ENCODE assay signal across 22 mouse cellular contexts in the genomic region with DNA sequence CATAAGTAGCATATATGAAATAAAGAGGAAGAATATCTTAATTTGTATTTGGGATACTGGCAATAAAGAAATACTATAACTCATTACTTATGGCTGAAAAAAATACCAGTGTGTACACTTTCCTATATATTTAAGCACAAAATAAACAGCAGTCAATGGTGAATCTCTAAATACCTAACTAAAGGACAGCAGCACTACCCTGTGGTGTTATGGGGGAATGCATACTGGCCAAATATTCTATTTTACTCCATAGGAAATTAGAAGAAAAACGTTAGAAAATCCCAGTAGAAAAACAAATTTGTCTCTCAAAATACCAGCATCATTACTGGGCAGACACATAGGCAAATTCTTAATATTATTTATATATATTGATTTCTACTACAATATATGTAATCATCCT. TPM values are rescaled to one million over a fixed set of nuclear protein-coding genes. Genes with fewer than 3 reads are reported as not detected.
DNase-seq lines count a peak whose midpoint lies in the region; TF ChIP-seq lines count a peak whose summit lies in the region.
"Had no signal": no experiment of that assay in that cellular context is flagged by ENCODE, and none has a peak within 500 bp of the region (broad histone marks: within the 10 kb centered on the region; RNA-seq: fewer than 3 reads in every experiment).

No protein-coding gene starts in this region.

- no peaks in the 10 kb centered on the region for H3K9me3 ChIP-seq in MEL (replicated peaks; ENCODE audit: insufficient read depth, low read length)
- H3K9me3 ChIP-seq: hindbrain, embryonic 13.5 days; intestine, embryonic 15.5 days; stomach, embryonic 15.5 days had no signal

- no peaks in the 10 kb centered on the region for H3K27me3 ChIP-seq in MEL (ENCODE audit: control insufficient read depth in 1 of 2, insufficient read depth in 2 of 2, low read length in 2 of 2)
- H3K27me3 ChIP-seq: hindbrain, embryonic 13.5 days; intestine, embryonic 15.5 days; stomach, embryonic 15.5 days had no signal

- peaks cover 42 to 53% of the 10 kb centered on the region in 2 experiments for H3K36me3 ChIP-seq in MEL (ENCODE audit: control insufficient read depth in 1 of 2, insufficient read depth in 2 of 2, low read length in 2 of 2)

- no peak for TF ChIP-seq EP300 in MEL (IDR thresholded peaks at IDR 0.05; ENCODE audit: low read depth in 1 of 2, low read length in 2 of 2)

- peaks cover 35% of the 10 kb centered on the region for H3K79me2 ChIP-seq in MEL (ENCODE audit: control insufficient read depth, insufficient read depth, low read length, poor library complexity)

- intact Hi-C loops in gastrocnemius, adult 2 months (cut with DNase I), result no loop called here
- intact Hi-C loops in left cerebral cortex, adult 2 months (cut with DNase I), result loop anchor here (5.0 kb wide), 2 partner anchors 788 to 903 kb away; a partner anchor contains a TSS
- intact Hi-C loops in heart, postnatal 14 days (cut with DNase I), result no loop called here

- no peak for DNase-seq in gastrocnemius, adult 2 months
- DNase-seq in gastrocnemius, adult 8-10 months (ENCODE audit: low spot score in 2 of 2), result no peak
- no peak for DNase-seq in left cerebral cortex, adult 2 months (ENCODE audit: extremely low spot score in 1 of 2, low spot score in 2 of 2)
- DNase-seq in left cerebral cortex, adult 8-10 months (ENCODE audit: low spot score in 2 of 2), result no peak
- DNase-seq in 3T3-L1 (ENCODE audit: low read depth, low spot score), result peak; percentile 24
- no peak for DNase-seq in MEL (ENCODE audit: low read depth, low spot score)
- no peak for DNase-seq in heart, adult 9 months (ENCODE audit: low spot score in 2 of 2)
- DNase-seq in heart, postnatal 14 days, result no peak
- DNase-seq: adrenal gland, postnatal 14 days; B cell, adult 2 months; cerebellum, adult 11 months; gastrocnemius, postnatal 14 days; layer of hippocampus, postnatal 36 days; liver; lung, adult 2 months; right cerebral cortex, postnatal 25 days; thymus, adult 2 months had no signal

- H3K4me1 ChIP-seq in MEL (ENCODE audit: control insufficient read depth in 1 of 2, insufficient read depth in 2 of 2, low read length in 2 of 2), result peaks cover 0 to 12% of the 10 kb centered on the region in 2 experiments; a peak in 2 of 4 replicates
- H3K4me1 ChIP-seq: intestine, embryonic 15.5 days; stomach, embryonic 15.5 days had no signal

- peak; percentile 46 for TF ChIP-seq RAD21 in MEL (IDR thresholded peaks at IDR 0.05; ENCODE audit: low read depth, low read length)

- no peak overlapping the region for H3K4me3 ChIP-seq in gastrocnemius, adult 2 months
- H3K4me3 ChIP-seq in left cerebral cortex, adult 2 months, result no peak overlapping the region
- no peak overlapping the region for H3K4me3 ChIP-seq in MEL (ENCODE audit: control insufficient read depth in 1 of 2, insufficient read depth in 1 of 2, low read depth in 2 of 2, low read length in 2 of 2)
- H3K4me3 ChIP-seq: hindbrain, embryonic 13.5 days; intestine, embryonic 15.5 days; myocyte; stomach, embryonic 15.5 days had no signal

- TF ChIP-seq POLR2A in MEL (IDR thresholded peaks at IDR 0.05; ENCODE audit: control insufficient read depth in 1 of 2, insufficient read depth in 1 of 2, low read depth in 1 of 2, low read length in 2 of 2, poor library complexity in 1 of 2), result no peak

- peak; percentile 11; the same call in 1 of the 2 replicates for TF ChIP-seq CTCF in gastrocnemius, adult 2 months (IDR thresholded peaks at IDR 0.05)
- TF ChIP-seq CTCF in left cerebral cortex, adult 2 months (IDR thresholded peaks at IDR 0.05), result peak; percentile 60
- peak in 1 of 3 experiments; percentile 44; a peak in 3 of 6 replicates for TF ChIP-seq CTCF in MEL (IDR thresholded peaks at IDR 0.05 in 2 of 3, conservative IDR thresholded peaks at IDR 0.05 in 1 of 3; ENCODE audit: control insufficient read depth in 1 of 3, insufficient read depth in 1 of 3, low read depth in 2 of 3, low read length in 3 of 3, poor library complexity in 1 of 3, severe bottlenecking in 1 of 3)

- no peak overlapping the region for H3K27ac ChIP-seq in gastrocnemius, adult 2 months
- no peak overlapping the region for H3K27ac ChIP-seq in left cerebral cortex, adult 2 months
- H3K27ac ChIP-seq in MEL (ENCODE audit: control insufficient read depth, low read depth, low read length), result no peak overlapping the region
- H3K27ac ChIP-seq: hindbrain, embryonic 13.5 days; intestine, embryonic 15.5 days; macrophage; stomach, embryonic 15.5 days had no signal

- H3K9ac ChIP-seq in MEL (ENCODE audit: control insufficient read depth, low read depth, low read length, poor library complexity, severe bottlenecking), result no peak overlapping the region
- H3K9ac ChIP-seq: hindbrain, embryonic 13.5 days; intestine, embryonic 15.5 days; stomach, embryonic 15.5 days had no signal

TF ChIP-seq in MEL, 35 proteins besides CTCF, POLR2A, EP300 and RAD21:
- no peak for TF ChIP-seq TAL1 (IDR thresholded peaks at IDR 0.05; ENCODE audit: low read length)
- TF ChIP-seq SMC3 (IDR thresholded peaks at IDR 0.05; ENCODE audit: low read depth, low read length), result peak; percentile 36
- no peak for TF ChIP-seq E2F4 (IDR thresholded peaks at IDR 0.05; ENCODE audit: borderline replicate concordance, low read depth, low read length)

RNA-seq across cellular contexts. Expression of a gene that starts 4.4 kb away (rescaled TPM):
- total RNA-seq in gastrocnemius, adult 2 months (2021), result 10 to 100 TPM; 11.1 to 13.6 TPM
- total RNA-seq in gastrocnemius, adult 8-10 months (2022), result 10 to 100 TPM; 11.7 to 12.6 (median 12.2) TPM
- total RNA-seq in left cerebral cortex, adult 2 months (2021), result 10 to 100 TPM; 25.9 to 29.9 TPM
- total RNA-seq in left cerebral cortex, adult 8-10 months (2022), result 10 to 100 TPM; 25.8 to 27.9 (median 26.3) TPM
- total RNA-seq in MEL (2012; rRNA removed), result 58.6 and 73.1 TPM in 2 replicates
- 10 to 100 TPM in 1 of 2 experiments, not detected in 1; 39.2 TPM for polyA plus RNA-seq in MEL (2012; ENCODE audit: insufficient read depth in 1 of 2, insufficient read length in 2 of 2, low read depth in 1 of 2, low replicate concordance in 2 of 2, missing spikeins in 1 of 2)
- total RNA-seq in heart, postnatal 14 days (2021), result 10 to 100 TPM; 17.3 to 17.5 TPM

RNA-seq across cellular contexts. Expression of a gene that starts 4.8 kb away (rescaled TPM):
- total RNA-seq in gastrocnemius, adult 2 months (2021), result 1 to 10 TPM; 4.7 to 5.7 TPM
- 1 to 10 TPM; 5.2 to 7.1 (median 5.3) TPM for total RNA-seq in gastrocnemius, adult 8-10 months (2022)
- total RNA-seq in left cerebral cortex, adult 2 months (2021), result 10 to 100 TPM; 11.6 to 12.9 TPM
- 10 to 100 TPM in 3 of 4 experiments, 1 to 10 TPM in 1; 9.8 to 13.4 (median 11.3) TPM for total RNA-seq in left cerebral cortex, adult 8-10 months (2022)
- total RNA-seq in MEL (2012; rRNA removed), result 1.7 and 2.2 TPM in 2 replicates
- 1 to 10 TPM in 1 of 2 experiments, not detected in 1; 1.4 TPM for polyA plus RNA-seq in MEL (2012; ENCODE audit: insufficient read depth in 1 of 2, insufficient read length in 2 of 2, low read depth in 1 of 2, low replicate concordance in 2 of 2, missing spikeins in 1 of 2)
- total RNA-seq in heart, postnatal 14 days (2021), result 1 to 10 TPM; 7.2 to 9.2 TPM
